Mouse (Mus musculus): ENCODE measurements at regions not wholly inside any gene's neighbourhood (a gene's known extent, or its start where the extent isn't known, plus 50 kb on each side); places are given as distances from the start of the nearest gene placed in this dataset.

GRCm38 (mm10) chr8:42187083-42187482 is 770.2 kb upstream of the Frg1 start:
- ATAC-seq (replicated peaks; ENCODE audit: insufficient number of reproducible peaks, low FRiP score, low TSS enrichment) = no peak
- no peaks in the 10 kb centered on the region for H3K36me3 ChIP-seq (ENCODE audit: control insufficient read depth, insufficient read depth, low read length)
- H3K4me1 ChIP-seq (ENCODE audit: control insufficient read depth, insufficient read depth, low read length) = no peaks in the 10 kb centered on the region
- H3K27me3 ChIP-seq (ENCODE audit: control insufficient read depth, insufficient read depth, low read length) = no peaks in the 10 kb centered on the region
- no peak overlapping the region for H3K4me2 ChIP-seq
- H3K9me3 ChIP-seq (replicated peaks; ENCODE audit: control insufficient read depth, low read length) = no peaks in the 10 kb centered on the region
- no peak overlapping the region for H3K9ac ChIP-seq (ENCODE audit: low read depth, low read length)
- H3K27ac ChIP-seq (ENCODE audit: low read depth, low read length) = no peak overlapping the region
- no peak overlapping the region for H3K4me3 ChIP-seq (ENCODE audit: low read depth, low read length)
- WGBS (ENCODE audit: insufficient replicate concordance) = 83% methylated on average over 1 of the region's 1 CpGs

GRCm38 (mm10) chr8:42183288-42183878 is 766.5 kb upstream of the Frg1 start:
- Histone ChIP-seq H3K27me3 (ENCODE audit: control insufficient read depth, insufficient read depth, low read length) (no peaks in the 10 kb centered on the region), H3K9me3 (replicated peaks; ENCODE audit: control insufficient read depth, low read length) (no peaks in the 10 kb centered on the region), H3K4me3 (ENCODE audit: low read depth, low read length) (no peak overlapping the region), H3K9ac (ENCODE audit: low read depth, low read length) (no peak overlapping the region), H3K4me1 (ENCODE audit: control insufficient read depth, insufficient read depth, low read length) (no peaks in the 10 kb centered on the region), H3K27ac (ENCODE audit: low read depth, low read length) (no peak overlapping the region), H3K4me2 (no peak overlapping the region), H3K36me3 (ENCODE audit: control insufficient read depth, insufficient read depth, low read length) (no peaks in the 10 kb centered on the region)
- no peak for ATAC-seq (replicated peaks; ENCODE audit: insufficient number of reproducible peaks, low FRiP score, low TSS enrichment)
- WGBS (ENCODE audit: insufficient replicate concordance) = 67% methylated on average over 4 of the region's 4 CpGs

GRCm38 (mm10) chr8:42162441-42162840 is 745.6 kb upstream of the Frg1 start:
- no peaks in the 10 kb centered on the region for H3K36me3 ChIP-seq (ENCODE audit: control insufficient read depth, insufficient read depth, low read length)
- no peaks in the 10 kb centered on the region for H3K27me3 ChIP-seq (ENCODE audit: control insufficient read depth, insufficient read depth, low read length)
- H3K4me3 ChIP-seq (ENCODE audit: low read depth, low read length) = no peak overlapping the region
- H3K9me3 ChIP-seq (replicated peaks; ENCODE audit: control insufficient read depth, low read length) = no peaks in the 10 kb centered on the region
- H3K27ac ChIP-seq (ENCODE audit: low read depth, low read length) = no peak overlapping the region
- H3K9ac ChIP-seq (ENCODE audit: low read depth, low read length) = no peak overlapping the region
- 81% methylated on average over 2 of the region's 2 CpGs for WGBS (ENCODE audit: insufficient replicate concordance)
- ATAC-seq (replicated peaks; ENCODE audit: insufficient number of reproducible peaks, low FRiP score, low TSS enrichment) = no peak
- no peak overlapping the region for H3K4me2 ChIP-seq
- H3K4me1 ChIP-seq (ENCODE audit: control insufficient read depth, insufficient read depth, low read length) = no peaks in the 10 kb centered on the region

- WGBS (ENCODE audit: insufficient replicate concordance) = 66% methylated on average over 4 of the region's 4 CpGs
- no peaks in the 10 kb centered on the region for H3K9me3 ChIP-seq (replicated peaks; ENCODE audit: control insufficient read depth, low read length)
- H3K4me1 ChIP-seq (ENCODE audit: control insufficient read depth, insufficient read depth, low read length) = no peaks in the 10 kb centered on the region
Observed at GRCm38 (mm10) chr8:42157006-42157405, 740.1 kb upstream of the Frg1 start.

GRCm38 (mm10) chr8:42156588-42156987 is 739.7 kb upstream of the Frg1 start:
- ATAC-seq (replicated peaks; ENCODE audit: insufficient number of reproducible peaks, low FRiP score, low TSS enrichment) = no peak
- Histone ChIP-seq H3K36me3 (ENCODE audit: control insufficient read depth, insufficient read depth, low read length) (no peaks in the 10 kb centered on the region), H3K4me2 (no peak overlapping the region), H3K4me3 (ENCODE audit: low read depth, low read length) (no peak overlapping the region), H3K9ac (ENCODE audit: low read depth, low read length) (no peak overlapping the region), H3K4me1 (ENCODE audit: control insufficient read depth, insufficient read depth, low read length) (no peaks in the 10 kb centered on the region), H3K27me3 (ENCODE audit: control insufficient read depth, insufficient read depth, low read length) (no peaks in the 10 kb centered on the region), H3K9me3 (replicated peaks; ENCODE audit: control insufficient read depth, low read length) (no peaks in the 10 kb centered on the region), H3K27ac (ENCODE audit: low read depth, low read length) (no peak overlapping the region)
- 59% methylated on average over 1 of the region's 1 CpGs for WGBS (ENCODE audit: insufficient replicate concordance)

More at GRCm38 (mm10) chr8:42157006-42157405, 740.1 kb upstream of the Frg1 start:
- H3K4me2 ChIP-seq = no peak overlapping the region
- no peaks in the 10 kb centered on the region for H3K36me3 ChIP-seq (ENCODE audit: control insufficient read depth, insufficient read depth, low read length)
- ATAC-seq (replicated peaks; ENCODE audit: insufficient number of reproducible peaks, low FRiP score, low TSS enrichment) = no peak
- no peak overlapping the region for H3K4me3 ChIP-seq (ENCODE audit: low read depth, low read length)
- no peak overlapping the region for H3K27ac ChIP-seq (ENCODE audit: low read depth, low read length)
- H3K27me3 ChIP-seq (ENCODE audit: control insufficient read depth, insufficient read depth, low read length) = no peaks in the 10 kb centered on the region
- H3K9ac ChIP-seq (ENCODE audit: low read depth, low read length) = no peak overlapping the region

- Histone ChIP-seq H3K36me3 (ENCODE audit: control insufficient read depth, insufficient read depth, low read length) (no peaks in the 10 kb centered on the region), H3K9ac (ENCODE audit: low read depth, low read length) (no peak overlapping the region)
Observed at GRCm38 (mm10) chr8:42144685-42145084, 727.8 kb upstream of the Frg1 start.

GRCm38 (mm10) chr8:42144220-42144619 is 727.3 kb upstream of the Frg1 start:
- H3K4me3 ChIP-seq (ENCODE audit: low read depth, low read length) = no peak overlapping the region
- H3K27ac ChIP-seq (ENCODE audit: low read depth, low read length) = no peak overlapping the region
- H3K4me2 ChIP-seq = no peak overlapping the region
- H3K27me3 ChIP-seq (ENCODE audit: control insufficient read depth, insufficient read depth, low read length) = no peaks in the 10 kb centered on the region
- no peak overlapping the region for H3K9ac ChIP-seq (ENCODE audit: low read depth, low read length)
- ATAC-seq (replicated peaks; ENCODE audit: insufficient number of reproducible peaks, low FRiP score, low TSS enrichment) = no peak
- WGBS (ENCODE audit: insufficient replicate concordance) = 66% methylated on average over 8 of the region's 8 CpGs
- H3K9me3 ChIP-seq (replicated peaks; ENCODE audit: control insufficient read depth, low read length) = no peaks in the 10 kb centered on the region
- H3K36me3 ChIP-seq (ENCODE audit: control insufficient read depth, insufficient read depth, low read length) = no peaks in the 10 kb centered on the region
- H3K4me1 ChIP-seq (ENCODE audit: control insufficient read depth, insufficient read depth, low read length) = no peaks in the 10 kb centered on the region

More at GRCm38 (mm10) chr8:42144685-42145084, 727.8 kb upstream of the Frg1 start:
- Histone ChIP-seq H3K4me2 (no peak overlapping the region), H3K4me3 (ENCODE audit: low read depth, low read length) (no peak overlapping the region), H3K9me3 (replicated peaks; ENCODE audit: control insufficient read depth, low read length) (no peaks in the 10 kb centered on the region), H3K27ac (ENCODE audit: low read depth, low read length) (no peak overlapping the region), H3K4me1 (ENCODE audit: control insufficient read depth, insufficient read depth, low read length) (no peaks in the 10 kb centered on the region), H3K27me3 (ENCODE audit: control insufficient read depth, insufficient read depth, low read length) (no peaks in the 10 kb centered on the region)
- WGBS (ENCODE audit: insufficient replicate concordance) = 77% methylated on average over 5 of the region's 5 CpGs
- no peak for ATAC-seq (replicated peaks; ENCODE audit: insufficient number of reproducible peaks, low FRiP score, low TSS enrichment)

GRCm38 (mm10) chr8:42107582-42107981 is 690.7 kb upstream of the Frg1 start:
- Histone ChIP-seq H3K9ac (ENCODE audit: low read depth, low read length) (no peak overlapping the region), H3K9me3 (replicated peaks; ENCODE audit: control insufficient read depth, low read length) (no peaks in the 10 kb centered on the region), H3K36me3 (ENCODE audit: control insufficient read depth, insufficient read depth, low read length) (no peaks in the 10 kb centered on the region), H3K4me3 (ENCODE audit: low read depth, low read length) (no peak overlapping the region), H3K27ac (ENCODE audit: low read depth, low read length) (no peak overlapping the region), H3K27me3 (ENCODE audit: control insufficient read depth, insufficient read depth, low read length) (no peaks in the 10 kb centered on the region), H3K4me2 (no peak overlapping the region), H3K4me1 (ENCODE audit: control insufficient read depth, insufficient read depth, low read length) (no peaks in the 10 kb centered on the region)
- no peak for ATAC-seq (replicated peaks; ENCODE audit: insufficient number of reproducible peaks, low FRiP score, low TSS enrichment)
- WGBS (ENCODE audit: insufficient replicate concordance) = 70% methylated on average over 2 of the region's 2 CpGs

GRCm38 (mm10) chr8:42069314-42069713 is 652.4 kb upstream of the Frg1 start:
- Histone ChIP-seq H3K4me2 (no peak overlapping the region), H3K4me3 (ENCODE audit: low read depth, low read length) (no peak overlapping the region), H3K36me3 (ENCODE audit: control insufficient read depth, insufficient read depth, low read length) (no peaks in the 10 kb centered on the region), H3K27ac (ENCODE audit: low read depth, low read length) (no peak overlapping the region), H3K27me3 (ENCODE audit: control insufficient read depth, insufficient read depth, low read length) (no peaks in the 10 kb centered on the region), H3K9me3 (replicated peaks; ENCODE audit: control insufficient read depth, low read length) (no peaks in the 10 kb centered on the region), H3K9ac (ENCODE audit: low read depth, low read length) (no peak overlapping the region), H3K4me1 (ENCODE audit: control insufficient read depth, insufficient read depth, low read length) (no peaks in the 10 kb centered on the region)
- no peak for ATAC-seq (replicated peaks; ENCODE audit: insufficient number of reproducible peaks, low FRiP score, low TSS enrichment)
- WGBS (ENCODE audit: insufficient replicate concordance) = 65% methylated on average over 1 of the region's 1 CpGs
